Mouse (Mus musculus) MEL (cell line): ENCODE measurements around the gene Otof. TPM values are rescaled to one million over a fixed set of nuclear protein-coding genes. Genes with fewer than 3 reads are reported as not detected.

Experiments
- DNase-seq: peaks from one replicate; pipeline ENCODE4 v3.0.0; 2011; ENCODE audit warnings: low read depth, low spot score
- H3K27ac ChIP-seq: 2 replicates; pipeline ENCODE4 v1.5.1; 2012; ENCODE audit warnings: low read depth, mild to moderate bottlenecking, control low read depth, low read length, moderate library complexity; ENCODE audit not compliant: control insufficient read depth
- H3K27me3 ChIP-seq, 2 experiments: fragments of 150-350 bp in 1 of 2; sonication (generic) in 1 of 2; 2 replicates each; pipeline ENCODE4 v1.6.1; 2012; ENCODE audit warnings: low read length in 2 of 2, mild to moderate bottlenecking in 2 of 2, improper control_type of control experiment in 1 of 2, moderate library complexity in 1 of 2; ENCODE audit not compliant: insufficient read depth in 2 of 2, control insufficient read depth in 1 of 2
- H3K36me3 ChIP-seq, 2 experiments: 2 replicates each; pipeline ENCODE4 v1.6.1; 2012 to 2014; ENCODE audit warnings: low read length in 2 of 2, improper control_type of control experiment in 1 of 2, inconsistent platforms in 1 of 2, mild to moderate bottlenecking in 1 of 2; ENCODE audit not compliant: insufficient read depth in 2 of 2, control insufficient read depth in 1 of 2
- H3K4me1 ChIP-seq, 2 experiments: fragments of 150-350 bp in 1 of 2; sonication (generic) in 1 of 2; 2 replicates each; pipeline ENCODE4 v1.6.1; 2012; ENCODE audit warnings: low read length in 2 of 2, improper control_type of control experiment in 1 of 2, mild to moderate bottlenecking in 1 of 2; ENCODE audit not compliant: insufficient read depth in 2 of 2, control insufficient read depth in 1 of 2
- H3K4me3 ChIP-seq, 2 experiments: fragments of 150-350 bp in 1 of 2; sonication (generic) in 1 of 2; 2 replicates each; pipeline ENCODE4 v1.5.1; 2012; ENCODE audit warnings: low read depth in 2 of 2, low read length in 2 of 2, mild to moderate bottlenecking in 2 of 2, moderate library complexity in 2 of 2, control low read depth in 1 of 2, improper control_type of control experiment in 1 of 2; ENCODE audit not compliant: control insufficient read depth in 1 of 2, insufficient read depth in 1 of 2
- H3K79me2 ChIP-seq: 2 replicates; pipeline ENCODE4 v1.6.1; 2012; ENCODE audit warnings: mild to moderate bottlenecking, low read length, moderate library complexity; ENCODE audit not compliant: control insufficient read depth, poor library complexity, insufficient read depth
- H3K9ac ChIP-seq: 2 replicates; pipeline ENCODE4 v1.6.1; 2012; ENCODE audit warnings: low read depth, mild to moderate bottlenecking, control low read depth, low read length, moderate library complexity; ENCODE audit not compliant: control insufficient read depth, poor library complexity, severe bottlenecking
- H3K9me3 ChIP-seq: fragments of 150-350 bp; sonication (generic); replicated peaks from 2 replicates; pipeline ENCODE4 v1.6.1; 2012; ENCODE audit warnings: mild to moderate bottlenecking, low read length, improper control_type of control experiment, moderate library complexity; ENCODE audit not compliant: insufficient read depth
- CHD1 ChIP-seq: IDR thresholded peaks from 2 replicates; pipeline ENCODE4 v1.6.1; 2012; ENCODE audit warnings: low read depth, mild to moderate bottlenecking, inconsistent platforms, low read length, improper control_type of control experiment
- CHD2 ChIP-seq: IDR thresholded peaks from 2 replicates; pipeline ENCODE4 v1.6.1; 2011; ENCODE audit warnings: low read length, improper control_type of control experiment
- EP300 ChIP-seq, 2 experiments: IDR thresholded peaks; 2 replicates each; pipeline ENCODE4 v1.6.1; 2011; ENCODE audit warnings: improper control_type of control experiment in 2 of 2, low read length in 2 of 2, low read depth in 1 of 2, mild to moderate bottlenecking in 1 of 2
- GATA1 ChIP-seq: IDR thresholded peaks from 2 replicates; pipeline ENCODE4 v1.6.1; 2011; ENCODE audit warnings: low read depth, low read length, improper control_type of control experiment
- HCFC1 ChIP-seq: IDR thresholded peaks from 2 replicates; pipeline ENCODE4 v1.6.1; 2012; ENCODE audit warnings: low read depth, mild to moderate bottlenecking, inconsistent platforms, low read length, improper control_type of control experiment, moderate library complexity
- MAX ChIP-seq: IDR thresholded peaks from 2 replicates; pipeline ENCODE4 v1.6.1; 2011; ENCODE audit warnings: low read length, improper control_type of control experiment
- MEF2A ChIP-seq: IDR thresholded peaks from 2 replicates; pipeline ENCODE4 v1.6.1; 2014; ENCODE audit warnings: low read depth, mild to moderate bottlenecking, inconsistent platforms, low read length, improper control_type of control experiment; ENCODE audit not compliant: poor library complexity, insufficient replicate concordance, severe bottlenecking; ENCODE audit errors: extremely low read depth
- MYB ChIP-seq: IDR thresholded peaks from 2 replicates; pipeline ENCODE4 v1.6.1; 2011; ENCODE audit warnings: mild to moderate bottlenecking, low read depth, low read length, improper control_type of control experiment
- MYC ChIP-seq: IDR thresholded peaks from 2 replicates; pipeline ENCODE4 v1.6.1; 2011; ENCODE audit warnings: low read depth, mild to moderate bottlenecking, low read length, improper control_type of control experiment, moderate library complexity
- NELFE ChIP-seq: IDR thresholded peaks from 2 replicates; pipeline ENCODE4 v1.6.1; 2011; ENCODE audit warnings: low read depth, low read length, improper control_type of control experiment
- POLR2AphosphoS2 ChIP-seq: IDR thresholded peaks from 2 replicates; pipeline ENCODE4 v1.6.1; 2011; ENCODE audit warnings: low read length, improper control_type of control experiment
- POLR2AphosphoS5 ChIP-seq: IDR thresholded peaks from 2 replicates; pipeline ENCODE4 v1.6.1; 2012; ENCODE audit warnings: low read depth, borderline replicate concordance, mild to moderate bottlenecking, inconsistent platforms, low read length, moderate library complexity, mixed read lengths
- SIN3A ChIP-seq: IDR thresholded peaks from 2 replicates; pipeline ENCODE4 v1.6.1; 2012; ENCODE audit warnings: low read length, improper control_type of control experiment, inconsistent platforms
- SMC3 ChIP-seq: IDR thresholded peaks from 2 replicates; pipeline ENCODE4 v1.6.1; 2011; ENCODE audit warnings: low read depth, low read length, improper control_type of control experiment
- TAL1 ChIP-seq: IDR thresholded peaks from 2 replicates; pipeline ENCODE4 v1.6.1; 2012; ENCODE audit warnings: mild to moderate bottlenecking, inconsistent platforms, low read length, moderate library complexity, mixed read lengths
- TBP ChIP-seq: IDR thresholded peaks from 2 replicates; pipeline ENCODE4 v1.8.0; 2011; ENCODE audit warnings: low read depth, low read length, improper control_type of control experiment
- USF1 ChIP-seq: IDR thresholded peaks from 2 replicates; pipeline ENCODE4 v1.6.1; 2014; ENCODE audit warnings: low read depth, mild to moderate bottlenecking, inconsistent platforms, low read length, improper control_type of control experiment, moderate library complexity
- ZKSCAN1 ChIP-seq: IDR thresholded peaks from 2 replicates; pipeline ENCODE4 v1.6.1; 2012; ENCODE audit warnings: low read depth, mild to moderate bottlenecking, inconsistent platforms, low read length, improper control_type of control experiment, moderate library complexity
- ZNF384 ChIP-seq: IDR thresholded peaks from 2 replicates; pipeline ENCODE4 v1.6.1; 2012; ENCODE audit warnings: low read depth, mild to moderate bottlenecking, inconsistent platforms, low read length, improper control_type of control experiment
- polyA plus RNA-seq, 2 experiments: library from polyadenylated mRNA; stranded (reverse) in 1 of 2; unstranded in 1 of 2; fragments of >175 nt in 1 of 2; fragments of >200 nt in 1 of 2; gene quantifications; 2 replicates each; pipeline versions ENCODE4 v1.2.1 to v1.2.4; 2012; ENCODE audit warnings: low replicate concordance in 2 of 2, low read depth in 1 of 2; ENCODE audit not compliant: insufficient read length in 2 of 2, insufficient read depth in 1 of 2, missing spikeins in 1 of 2
- total RNA-seq: library from RNA; depleted of rRNA; stranded (reverse); fragments of 300-350 nt; gene quantifications from 2 replicates; pipeline ENCODE4 v1.2.3, GENCODE M21; 2012

Otof gene
- total and polyA plus RNA-seq, 3 experiments = 0.01 TPM; not detected in 2

- peaks cover 0 to 20% of the 10 kb centered on the region in 2 experiments; a peak in 2 of 4 replicates for H3K4me1 ChIP-seq
- H3K9me3 ChIP-seq = no peaks in the 10 kb centered on the region
- H3K27ac ChIP-seq = no peak overlapping the region
- H3K4me3 ChIP-seq = no peak overlapping the region
- H3K9ac ChIP-seq = no peak overlapping the region
- peaks cover 0 to 2% of the 10 kb centered on the region in 2 experiments; a peak in 1 of 4 replicates for H3K36me3 ChIP-seq
- peaks cover 6 to 20% of the 10 kb centered on the region in 2 experiments for H3K27me3 ChIP-seq
- no peak for DNase-seq
- no peak for TF ChIP-seq POLR2AphosphoS2
- no peak for TF ChIP-seq SIN3A
- TF ChIP-seq TBP = no peak
- no peak for TF ChIP-seq MYC
- no peak for TF ChIP-seq TAL1
- TF ChIP-seq MYB = no peak
- no peak for TF ChIP-seq HCFC1
- TF ChIP-seq MAX = no peak
- no peak for TF ChIP-seq POLR2AphosphoS5
- TF ChIP-seq ZNF384 = no peak
- no peak for TF ChIP-seq USF1
- TF ChIP-seq MEF2A = no peak
- no peak for TF ChIP-seq EP300 (IDR thresholded peaks at IDR 0.05; ENCODE audit: low read depth in 1 of 2, low read length in 2 of 2)
- no peaks in the 10 kb centered on the region for H3K79me2 ChIP-seq
Measured at GRCm38 (mm10) chr5:30490215-30490614, 28.5 kb upstream of the Otof start.

DNA sequence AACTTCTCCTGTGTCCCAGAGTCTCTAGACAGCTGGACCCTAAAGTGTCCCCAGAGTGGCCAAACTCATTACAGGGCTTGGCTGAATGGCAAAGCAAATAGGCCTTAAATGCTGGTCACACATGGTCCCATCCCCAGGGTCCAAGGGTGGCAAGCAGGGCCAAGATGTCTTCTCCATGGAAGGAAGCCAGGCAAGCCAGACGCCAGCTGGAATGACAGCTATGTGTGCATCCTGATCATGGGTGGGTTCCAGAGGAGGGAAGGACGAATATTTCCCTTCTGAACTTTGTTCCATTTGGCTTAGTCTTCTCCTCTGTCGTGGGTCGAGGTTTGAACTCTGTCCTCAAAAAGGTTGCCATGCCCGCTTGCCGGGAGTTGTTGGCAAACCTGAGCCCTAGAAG, 23.4 kb upstream of the Otof start:
- Histone ChIP-seq H3K79me2 (no peaks in the 10 kb centered on the region), H3K4me1 (no peaks in the 10 kb centered on the region), H3K9ac (no peak overlapping the region), H3K4me3 (no peak overlapping the region), H3K36me3 (no peaks in the 10 kb centered on the region), H3K27me3 (peaks cover 5 to 33% of the 10 kb centered on the region in 2 experiments), H3K9me3 (no peaks in the 10 kb centered on the region), H3K27ac (no peak overlapping the region)
- TF ChIP-seq CHD2 (no peak), SIN3A (no peak), ZNF384 (no peak), ZKSCAN1 (no peak), POLR2AphosphoS5 (no peak), NELFE (no peak), GATA1 (no peak), SMC3 (no peak), CHD1 (no peak)
- DNase-seq = no peak
